Mouse (Mus musculus) thymus, postnatal 4 days (tissue): ENCODE measurements around the gene Cpeb3.

Source experiments
- DNase-seq: peaks from one replicate; pipeline ENCODE4 v3.0.0; 2021

Cpeb3 gene

DNA sequence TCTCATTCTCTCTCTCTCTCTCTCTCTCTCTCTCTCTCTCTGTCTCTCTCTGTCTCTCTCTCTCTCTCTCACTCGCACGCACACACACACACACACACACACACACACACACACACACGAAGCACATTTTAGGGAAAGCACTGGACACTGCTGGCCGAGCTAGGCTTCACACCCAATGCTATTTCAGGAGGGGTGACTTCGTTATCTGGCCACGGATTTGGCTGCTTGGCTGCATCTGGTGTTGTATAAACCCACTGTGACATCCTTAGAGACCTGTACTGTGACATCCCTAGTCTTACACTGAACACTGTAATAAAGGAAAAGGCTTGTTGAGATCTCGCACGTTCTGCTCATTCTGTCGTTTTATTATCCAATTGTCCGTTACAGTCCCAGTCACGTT is 187.4 kb downstream of the Cpeb3 start:
- no peak for DNase-seq

DNA sequence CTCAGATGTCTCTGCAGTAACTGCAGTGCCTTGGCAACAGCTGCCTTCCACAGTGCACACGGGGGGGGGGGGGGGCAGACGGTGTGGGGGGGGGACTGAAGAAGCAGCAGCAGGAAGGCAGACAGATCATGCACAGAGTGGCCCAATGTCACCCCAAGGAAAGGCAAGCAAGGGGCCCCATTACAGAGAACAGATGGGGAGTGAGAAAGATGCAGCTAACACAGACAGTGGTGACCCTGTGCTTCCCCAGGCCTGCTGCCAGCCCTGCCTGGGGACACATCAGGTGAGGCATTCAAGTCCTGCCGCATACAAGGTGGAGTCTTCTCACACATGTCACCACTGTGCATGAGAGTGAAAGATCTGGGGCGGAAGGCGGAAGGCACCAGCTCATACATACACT is 187.9 kb downstream of the Cpeb3 start:
- no peak for DNase-seq

DNA sequence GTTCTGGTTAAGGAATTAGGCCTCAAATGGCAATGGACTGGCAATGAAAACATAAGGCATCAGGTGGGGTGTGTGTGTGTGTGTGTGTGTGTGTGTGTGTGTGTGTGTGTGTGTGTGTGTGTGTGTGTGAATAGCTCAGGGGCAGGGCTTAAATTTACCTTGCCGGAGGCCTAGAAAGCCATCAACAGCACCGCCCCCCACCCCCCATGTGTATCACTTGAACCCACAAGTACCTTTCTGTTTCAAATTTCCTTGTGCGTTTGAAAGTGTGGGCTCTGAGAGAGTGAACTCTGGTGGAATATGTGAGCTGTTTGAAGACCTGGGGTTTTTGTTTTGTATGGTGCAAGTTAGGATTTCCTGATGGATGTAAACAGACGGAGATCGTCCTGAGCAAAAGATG is 189.5 kb downstream of the Cpeb3 start:
- no peak for DNase-seq

DNA sequence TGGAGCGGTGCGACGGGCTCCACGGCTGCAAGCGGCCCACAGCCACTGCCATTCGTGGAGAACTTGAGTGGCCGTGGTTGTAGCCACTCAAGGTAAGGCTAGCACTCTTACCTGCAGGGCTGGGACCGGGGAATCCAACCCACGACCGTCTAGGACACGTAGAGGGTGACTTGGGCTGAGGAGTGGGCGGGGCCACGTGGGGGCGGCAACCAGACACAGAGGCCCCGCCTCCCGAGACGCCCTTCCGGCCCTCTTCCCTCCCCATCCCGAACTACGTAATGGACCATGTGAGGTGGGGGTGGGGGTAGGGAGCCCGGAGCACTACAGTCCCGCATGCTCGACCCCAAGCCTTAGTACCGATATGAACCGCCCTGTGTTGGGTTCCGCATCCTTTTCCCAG is 190.0 kb downstream of the Cpeb3 start:
- DNase-seq, result peak; percentile 84

DNA sequence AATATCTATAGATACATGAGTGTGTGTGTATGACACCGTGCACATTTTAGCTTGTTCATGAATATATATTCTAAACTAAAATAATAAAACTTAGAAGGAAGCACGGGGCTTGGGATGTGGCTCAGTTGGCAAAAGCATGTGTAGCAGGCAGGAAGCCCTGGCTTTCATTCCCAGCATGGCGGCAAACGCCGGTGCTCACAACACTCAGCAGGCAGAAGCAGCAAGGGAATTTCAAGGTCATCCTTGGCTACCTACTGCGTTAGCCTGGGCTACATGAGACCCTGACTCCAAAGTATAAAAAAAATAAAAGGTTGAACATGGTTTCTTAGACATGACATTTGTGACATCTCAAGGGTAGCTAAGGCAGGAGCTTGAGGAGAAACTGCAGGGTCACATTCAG is 191.5 kb downstream of the Cpeb3 start:
- DNase-seq, result no peak

DNA sequence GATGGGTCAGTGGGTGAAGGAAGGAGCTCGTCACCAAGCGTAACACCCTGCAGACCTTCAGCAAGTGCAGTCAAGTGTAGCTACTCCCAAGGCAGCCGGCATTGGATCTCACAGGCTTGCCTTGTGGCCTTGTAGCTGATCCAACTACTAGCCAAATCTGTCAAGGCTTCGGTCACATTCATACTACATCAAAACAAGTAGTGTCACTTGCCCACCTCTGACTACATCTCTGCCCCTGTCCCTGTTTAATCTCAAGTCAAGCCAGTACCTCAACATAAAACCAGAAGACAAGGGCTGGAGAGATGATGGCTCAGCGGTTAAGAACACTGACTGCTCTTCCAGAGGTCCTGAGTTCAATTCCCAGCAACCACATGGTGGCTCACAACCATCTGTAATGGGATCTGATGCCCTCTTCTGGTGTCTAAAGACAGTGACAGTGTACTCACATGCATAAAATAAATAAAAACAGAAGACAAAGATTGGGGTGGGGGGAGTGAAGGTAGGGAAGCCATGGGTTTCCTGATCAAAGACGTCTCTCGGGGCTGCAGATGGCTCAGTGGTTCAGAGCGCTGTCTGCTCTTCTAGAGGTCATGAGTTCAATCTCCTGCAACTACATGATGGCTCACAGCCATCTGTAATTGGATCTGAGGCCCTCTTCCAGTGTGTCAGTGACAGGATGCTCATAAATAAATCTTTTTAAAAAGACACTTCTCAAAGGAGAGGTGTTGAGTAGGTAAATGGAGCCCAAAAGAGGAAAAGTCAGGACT is 194.0 kb downstream of the Cpeb3 start:
- no peak for DNase-seq

DNA sequence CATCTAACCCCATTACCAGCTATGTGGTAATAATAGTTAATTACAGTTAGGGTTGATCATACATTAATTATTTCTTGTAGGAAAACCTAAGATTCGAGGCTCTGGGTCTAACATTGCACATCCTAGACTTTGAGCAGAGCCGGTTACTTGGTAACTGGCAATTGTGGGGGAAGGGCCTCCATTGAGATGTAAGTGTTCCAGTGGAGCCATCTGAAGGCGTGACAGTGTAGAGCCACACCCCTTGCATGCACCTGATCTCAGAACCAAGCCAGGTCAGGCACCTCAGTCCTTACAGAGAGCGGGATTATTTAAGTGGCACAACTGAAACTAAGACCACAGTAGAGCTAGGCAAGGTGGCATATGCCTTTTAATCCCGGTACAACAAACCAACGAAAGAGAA is 194.9 kb downstream of the Cpeb3 start:
- DNase-seq, result no peak

DNA sequence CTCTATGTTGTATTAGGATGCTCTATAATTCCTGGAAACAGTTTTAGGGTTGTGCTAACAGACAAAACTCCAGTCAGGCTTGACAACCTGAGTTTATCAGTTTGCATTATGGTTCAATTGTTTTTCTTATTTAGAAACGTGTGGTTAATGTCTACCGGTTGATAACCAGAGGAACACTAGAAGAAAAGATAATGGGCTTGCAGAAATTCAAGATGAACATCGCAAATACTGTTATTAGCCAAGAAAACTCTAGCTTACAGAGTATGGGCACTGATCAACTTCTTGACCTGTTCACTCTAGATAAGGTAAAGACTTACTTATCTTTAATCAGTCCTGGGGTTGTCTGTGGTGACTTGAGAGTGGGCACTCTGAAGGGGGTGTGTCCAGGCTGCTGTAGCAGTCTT is 198.5 kb downstream of the Cpeb3 start:
- no peak for DNase-seq

DNA sequence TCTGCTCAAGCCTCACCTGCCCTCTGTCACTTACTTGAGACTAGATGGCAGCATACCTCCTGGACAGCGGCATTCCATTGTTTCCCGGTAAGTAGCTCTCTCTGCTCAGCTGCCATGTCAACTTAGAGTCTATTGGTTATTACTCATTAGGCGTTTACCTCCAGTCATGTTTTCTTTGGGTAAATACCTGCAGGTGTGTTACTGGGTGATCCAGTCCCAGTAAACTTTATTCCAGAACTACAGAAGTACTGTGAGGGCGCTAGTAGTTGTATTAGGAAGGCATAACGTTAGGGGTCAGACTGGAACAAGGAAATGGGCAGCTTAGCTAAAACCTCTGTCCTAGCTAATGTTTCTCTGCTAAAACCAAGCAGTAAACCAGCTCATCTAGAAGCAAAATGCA is 203.8 kb downstream of the Cpeb3 start:
- no peak for DNase-seq
